Mouse (Mus musculus) heart, adult 8-10 months (tissue): Measurements from ENCODE around the gene Chst2. TPM values are rescaled to one million over a fixed set of nuclear protein-coding genes. Genes with fewer than 3 reads are reported as not detected.

Experiments used
- DNase-seq: peaks from one replicate; pipeline ENCODE4 v3.0.0; 2022; ENCODE audit warnings: low spot score
- total RNA-seq, 4 experiments: library from RNA; stranded (reverse); gene quantifications; 2 replicates each; pipeline ENCODE4 v1.2.4; 2022

Gene Chst2
- total RNA-seq, 4 experiments from 2014 or later = 0.95 to 1.2 (median 1.0) TPM

GRCm38 (mm10) chr9:95365882-95366281 lies 40.6 kb downstream of the Chst2 start:
- DNase-seq = no peak

- DNase-seq = no peak
Measured at GRCm38 (mm10) chr9:95353829-95354391, 52.6 kb downstream of the Chst2 start.

- DNase-seq = no peak
Measured at GRCm38 (mm10) chr9:95351968-95352367, 54.6 kb downstream of the Chst2 start.

GRCm38 (mm10) chr9:95350550-95350949 lies 56.0 kb downstream of the Chst2 start:
- no peak for DNase-seq

Other genes starting within 250 kb of the Chst2 start
- gene U2surp, start 105.3 kb upstream of the Chst2 start, total RNA-seq = 10 to 100 TPM; 28.9 to 36.9 (median 35.8) TPM
- 10 to 100 TPM; 37.0 to 50.2 (median 46.8) TPM for gene Paqr9, start 152.9 kb upstream of the Chst2 start, total RNA-seq
- 10 to 100 TPM; 22.1 to 29.5 (median 26.8) TPM for gene Pcolce2, start 230.9 kb upstream of the Chst2 start, total RNA-seq